9 mouse cellular contexts compared by ENCODE assay signal in the genomic region with DNA sequence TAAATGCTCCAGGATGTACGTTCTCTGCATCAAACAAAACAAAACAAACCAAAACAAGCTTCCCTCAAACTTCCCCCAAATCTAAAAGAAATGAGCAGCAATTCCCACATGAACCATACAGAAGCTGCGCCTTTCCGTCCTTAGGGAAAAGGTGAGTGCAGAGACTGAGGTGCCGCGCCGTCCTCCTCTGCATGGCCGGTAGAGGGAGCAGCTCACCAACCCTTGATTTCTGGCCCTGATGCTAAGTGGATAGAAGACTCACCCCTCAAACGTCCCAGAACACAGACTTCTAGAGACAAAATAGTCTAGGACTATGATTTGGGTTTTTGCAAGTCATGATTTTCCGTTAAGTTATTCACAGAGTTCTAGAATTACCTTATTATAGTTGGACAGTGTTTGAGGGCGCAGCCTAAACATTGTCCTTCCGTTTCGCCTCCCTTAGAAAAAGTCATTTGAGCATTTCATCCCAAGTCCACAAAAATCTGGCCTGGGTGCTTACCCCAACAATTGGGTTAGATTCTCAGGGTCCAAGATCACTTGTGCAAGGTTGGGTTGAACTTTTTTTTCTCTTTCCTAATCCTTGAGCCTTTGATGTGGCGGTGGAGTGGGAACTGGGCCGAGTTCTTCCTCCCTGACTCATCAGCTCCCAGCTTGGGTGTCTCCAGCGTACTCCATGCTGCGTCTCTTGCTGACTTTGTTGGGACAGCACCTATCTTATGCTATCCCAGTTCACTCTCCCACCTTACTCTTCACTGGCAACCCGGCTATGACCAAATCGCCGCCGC. TPM values are rescaled to one million over a fixed set of nuclear protein-coding genes. Genes with fewer than 3 reads are reported as not detected.
DNase-seq lines count a peak whose midpoint lies in the region; ATAC-seq and TF ChIP-seq lines count a peak whose summit lies in the region.
"Had no signal": no experiment of that assay in that cellular context is flagged by ENCODE, and none has a peak within 500 bp of the region (broad histone marks: within the 10 kb centered on the region; RNA-seq: fewer than 3 reads in every experiment).

No protein-coding gene starts in this region.

- no peaks in the 10 kb centered on the region for H3K4me1 ChIP-seq in neural tube, embryonic 15.5 days

- no peak overlapping the region for H3K4me3 ChIP-seq in neural tube, embryonic 15.5 days (replicated peaks)
- H3K4me3 ChIP-seq: erythroblast, embryonic 14.5 days had no signal

- POLR2A ChIA-PET in Patski (lab: Charles Lee): no interaction called here

- CTCF ChIA-PET in Patski (lab: Charles Lee): interaction anchor here (0.7 to 1.6 kb wide), 4 partner anchors 16 to 485 kb away, joined by 3 to 4 read pairs (median 4); no protein-coding TSS in a partner anchor

- TF ChIP-seq CTCF in Patski (IDR thresholded peaks at IDR 0.05): peak; percentile 95

- H3K27ac ChIP-seq in neural tube, embryonic 15.5 days (replicated peaks): no peak overlapping the region

- ATAC-seq in neural tube, embryonic 15.5 days (ENCODE audit: low FRiP score): no peak
- peak; percentile 68 for ATAC-seq in Patski
- peak; percentile 77 for ATAC-seq in megakaryocyte-erythroid progenitor cell, adult 5-6 weeks (replicated peaks; ENCODE audit: low FRiP score, low TSS enrichment, poor library complexity, severe bottlenecking)
- ATAC-seq in activated CD4-positive, CD25-positive, alpha-beta regulatory T cell, adult 4 months: no peak

- no peaks in the 10 kb centered on the region for H3K9me3 ChIP-seq in neural tube, embryonic 15.5 days (replicated peaks)

- no peak overlapping the region for H3K4me2 ChIP-seq in neural tube, embryonic 15.5 days

- peak; percentile 61 for DNase-seq in neural tube, embryonic 10.5 days (ENCODE audit: extremely low spot score, low spot score)
- DNase-seq in Patski (ENCODE audit: low read depth, low spot score): peak; percentile 55
- peak; percentile 76 for DNase-seq in embryo, embryonic 11 days
- peak; percentile 51 to 66 for DNase-seq in gastrocnemius, postnatal 4 days (ENCODE audit: low spot score in 2 of 2)
- peak; percentile 52 to 65 for DNase-seq in layer of hippocampus, postnatal 14 days (ENCODE audit: low spot score in 2 of 2)

- no peaks in the 10 kb centered on the region for H3K36me3 ChIP-seq in neural tube, embryonic 15.5 days

- no peak overlapping the region for H3K9ac ChIP-seq in neural tube, embryonic 15.5 days (replicated peaks)

- in situ Hi-C loops in Patski (cut with MboI; ENCODE audit: low pct_unique_long_range_greater_than_20kb): no loop called here

- 56% methylated on average over 20 of the region's 20 CpGs for WGBS in neural tube, embryonic 15.5 days

- H3K27me3 ChIP-seq in neural tube, embryonic 15.5 days (replicated peaks): 0 out of 2 replicates have a peak, but pooled peaks cover 5% of the 10 kb centered on the region
- no peaks in the 10 kb centered on the region for H3K27me3 ChIP-seq in Patski

RNA-seq across cellular contexts. Expression of gene Tut7, which starts 33.5 kb away (rescaled TPM):
- polyA plus RNA-seq in neural tube, embryonic 15.5 days (2015; fragmentation: Nextera tagmentation; extraction: Ambion mirVana): 41.7 and 46.3 TPM in 2 replicates
- 59.7 TPM for polyA plus RNA-seq in Patski (2021)
- total RNA-seq in gastrocnemius, postnatal 4 days (2021): 10 to 100 TPM; 53.7 to 65.8 TPM
- 10 to 100 TPM; 65.5 to 67.9 TPM for total RNA-seq in layer of hippocampus, postnatal 14 days (2021)
- total RNA-seq in megakaryocyte-erythroid progenitor cell, adult 5-6 weeks (2014; fragmentation: Nextera tagmentation): 169 and 191 TPM in 2 replicates
- total RNA-seq in megakaryocyte-erythroid progenitor cell, adult 5-6 weeks (2017): 249 and 329 TPM in 2 replicates
- 10 to 100 TPM; 62.4 to 64.7 TPM for polyA plus RNA-seq in activated CD4-positive, CD25-positive, alpha-beta regulatory T cell, adult 4 months (2017; shearing (Covaris generic))

Comparison
In these comparisons a context has a peak if more than half of its experiments do, and no peak if none do; other contexts are left out.
1. ATAC-seq: peak in Patski (single experiment) and megakaryocyte-erythroid progenitor cell, adult 5-6 weeks (single experiment); none in neural tube, embryonic 15.5 days (single experiment) and activated CD4-positive, CD25-positive, alpha-beta regulatory T cell, adult 4 months (single experiment).
2. Peak in every context shown above with its lines, with median percentiles within 50 percentile points of each other: DNase-seq.